Mouse (Mus musculus): Measurements from ENCODE around the gene Ccdc78. TPM values are rescaled to one million over a fixed set of nuclear protein-coding genes. Genes with fewer than 3 reads are reported as not detected.

Gene Ccdc78
- total and polyA plus RNA-seq, 3 experiments = 0.08 to 0.85 TPM; not detected in 1

DNA sequence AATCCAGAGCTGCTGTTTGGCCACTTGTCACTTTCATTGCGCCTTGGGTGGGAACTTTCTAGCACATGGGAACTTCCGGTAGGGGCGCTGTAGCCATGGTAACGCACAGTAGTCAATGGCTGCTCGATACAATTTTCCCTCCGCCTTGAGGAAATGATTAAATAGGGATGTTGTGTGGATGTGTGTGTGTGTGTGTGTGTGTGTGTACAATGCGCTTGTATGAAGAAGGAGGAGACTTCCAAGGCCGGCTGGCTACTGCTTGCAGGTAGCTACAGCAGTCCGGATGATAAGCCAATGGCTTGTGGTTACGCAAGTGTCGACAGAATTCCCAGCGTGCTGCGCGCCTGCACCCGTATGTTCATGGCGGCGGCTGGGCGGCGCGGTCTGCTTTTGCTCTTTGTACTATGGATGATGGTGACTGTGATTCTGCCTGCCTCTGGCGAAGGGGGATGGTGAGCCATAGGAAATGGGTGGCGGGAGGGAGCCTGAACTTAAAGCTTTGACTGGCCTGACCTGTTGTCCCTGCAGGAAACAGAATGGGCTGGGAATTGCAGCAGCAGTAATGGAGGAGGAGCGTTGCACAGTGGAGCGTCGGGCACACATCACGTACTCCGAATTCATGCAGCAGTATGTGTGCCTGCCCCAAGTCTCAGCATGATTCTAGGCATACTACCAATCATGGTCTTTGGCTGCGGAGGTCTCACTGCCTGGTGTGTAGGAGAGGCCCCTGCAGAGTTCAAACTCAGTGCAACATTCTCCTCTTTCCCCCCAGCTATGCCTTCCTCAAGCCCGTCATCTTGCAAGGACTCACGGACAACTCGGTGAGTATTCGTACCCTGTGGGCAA is 42.6 kb downstream of the Ccdc78 start, which contains the start of gene Jmjd8 (continued):
- peak; percentile 90 for TF ChIP-seq ZMIZ1 (IDR thresholded peaks at IDR 0.05; ENCODE audit: low read depth, low read length)
- TF ChIP-seq GATA1 (IDR thresholded peaks at IDR 0.05; ENCODE audit: low read depth, low read length) = no peak; the same call in 1 of the 2 replicates
- peak; percentile 75 for TF ChIP-seq MYC (IDR thresholded peaks at IDR 0.05; ENCODE audit: low read depth, low read length)
- TF ChIP-seq E2F4 (IDR thresholded peaks at IDR 0.05; ENCODE audit: borderline replicate concordance, low read depth, low read length) = peak; percentile 63; the same call in 1 of the 2 replicates
- TF ChIP-seq NRF1 (IDR thresholded peaks at IDR 0.05; ENCODE audit: insufficient read depth, low read depth, low read length, poor library complexity, severe bottlenecking) = peak; percentile 46; the same call in 1 of the 2 replicates
- TF ChIP-seq RCOR1 (IDR thresholded peaks at IDR 0.05; ENCODE audit: low read depth, low read length) = no peak; the same call in 1 of the 2 replicates
- TF ChIP-seq EP300 (IDR thresholded peaks at IDR 0.05; ENCODE audit: low read depth in 1 of 2, low read length in 2 of 2) = 0 out of 4 replicates have a peak, but pooled peaks of 1 of the 2 experiments have one; percentile 12
- TF ChIP-seq USF1 (IDR thresholded peaks at IDR 0.05; ENCODE audit: low read depth, low read length) = 0 out of 2 replicates have a peak, but pooled peaks have one; percentile 36
- no peak for TF ChIP-seq ZNF384 (IDR thresholded peaks at IDR 0.05; ENCODE audit: low read depth, low read length)
- TF ChIP-seq ETS1 (IDR thresholded peaks at IDR 0.05; ENCODE audit: low read depth, low read length) = 0 out of 2 replicates have a peak, but pooled peaks have one; percentile 42
- TF ChIP-seq RAD21 (IDR thresholded peaks at IDR 0.05; ENCODE audit: low read depth, low read length) = no peak
- TF ChIP-seq POLR2AphosphoS5 (IDR thresholded peaks at IDR 0.05; ENCODE audit: borderline replicate concordance, low read depth, low read length) = peak; percentile 82
- peak; percentile 45; the same call in 1 of the 2 replicates for TF ChIP-seq KAT2A (conservative IDR thresholded peaks at IDR 0.05; ENCODE audit: low read depth, low read length)
- TF ChIP-seq CHD1 (IDR thresholded peaks at IDR 0.05; ENCODE audit: low read depth, low read length) = no peak

DNA sequence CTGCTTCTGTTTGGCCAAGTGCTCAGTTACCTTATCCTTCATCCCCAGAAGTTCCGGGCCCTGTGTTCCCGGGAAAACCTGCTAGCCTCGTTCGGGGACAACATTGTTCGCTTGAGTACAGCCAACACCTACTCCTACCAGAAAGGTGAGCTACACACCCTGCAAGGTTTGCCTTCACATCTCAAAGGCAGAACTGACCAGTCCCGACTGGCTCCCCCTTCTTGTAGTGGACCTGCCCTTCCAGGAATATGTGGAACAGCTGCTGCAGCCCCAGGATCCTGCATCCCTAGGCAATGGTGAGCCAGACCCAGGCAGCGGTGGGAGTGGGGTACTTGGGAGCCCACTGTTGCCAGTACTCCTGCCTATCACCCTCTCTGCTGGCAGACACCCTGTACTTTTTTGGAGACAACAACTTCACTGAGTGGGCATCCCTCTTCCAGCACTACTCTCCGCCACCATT is 43.2 kb downstream of the Ccdc78 start:
- Histone ChIP-seq H3K79me2 (ENCODE audit: control insufficient read depth, insufficient read depth, low read length, poor library complexity) (peaks cover 66% of the 10 kb centered on the region), H3K9ac (ENCODE audit: control insufficient read depth, low read depth, low read length, poor library complexity, severe bottlenecking) (peak overlapping the region; percentile 83), H3K4me3 (ENCODE audit: control insufficient read depth in 1 of 2, insufficient read depth in 1 of 2, low read depth in 2 of 2, low read length in 2 of 2) (peak overlapping the region; percentile 81 to 89), H3K27ac (ENCODE audit: control insufficient read depth, low read depth, low read length) (peak overlapping the region; percentile 72), H3K36me3 (ENCODE audit: control insufficient read depth in 1 of 2, insufficient read depth in 2 of 2, low read length in 2 of 2) (peaks cover 0 to 13% of the 10 kb centered on the region in 2 experiments; a peak in 2 of 4 replicates), H3K9me3 (replicated peaks; ENCODE audit: insufficient read depth, low read length) (no peaks in the 10 kb centered on the region), H3K4me1 (ENCODE audit: control insufficient read depth in 1 of 2, insufficient read depth in 2 of 2, low read length in 2 of 2) (peaks cover 2 to 46% of the 10 kb centered on the region in 2 experiments; a peak in 3 of 4 replicates), H3K27me3 (ENCODE audit: control insufficient read depth in 1 of 2, insufficient read depth in 2 of 2, low read length in 2 of 2) (no peaks in the 10 kb centered on the region)
- DNase-seq (ENCODE audit: low read depth, low spot score) = no peak
- peak; percentile 12; the same call in 1 of the 2 replicates for TF ChIP-seq POLR2AphosphoS2 (IDR thresholded peaks at IDR 0.05; ENCODE audit: low read length)
- TF ChIP-seq SIN3A (IDR thresholded peaks at IDR 0.05; ENCODE audit: low read length) = no peak

Measured in MEL (cell line).